Mouse (Mus musculus): ENCODE measurements around the gene Ska2.
A peak's percentile ranks its signal among the peaks of the same experiment; 100 is the strongest.

The Ska2 gene

GRCm38 (mm10) chr11:87108755-87109518, at the start of gene Ska2:
Ska2 (plus strand) TSS chr11:87109234.
- peak; percentile 98 to 99 for DNase-seq (ENCODE audit: low spot score in 2 of 2)

- no peak for DNase-seq (ENCODE audit: low spot score in 2 of 2)
Measured at GRCm38 (mm10) chr11:87060410-87060809, 48.6 kb upstream of the Ska2 start.

DNA sequence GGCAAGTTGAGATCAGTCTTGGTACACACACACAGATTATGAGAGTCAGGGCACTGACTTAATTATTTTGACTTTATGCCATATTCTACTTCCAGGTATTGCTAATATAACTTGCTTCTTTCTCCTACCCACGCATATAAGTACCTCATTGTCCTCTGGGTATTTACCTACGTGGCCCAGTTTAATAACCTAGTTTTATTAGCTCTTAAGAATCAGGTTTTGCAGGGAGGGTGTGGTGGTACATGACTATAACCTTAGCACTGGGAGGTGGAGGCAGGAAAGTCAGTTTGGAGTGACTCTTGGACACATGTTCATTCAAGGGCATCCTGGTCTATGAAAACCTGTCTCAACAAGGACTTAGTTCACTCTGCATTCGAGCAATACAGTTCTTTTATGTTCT, 46.9 kb upstream of the Ska2 start:
- no peak for DNase-seq (ENCODE audit: low spot score in 2 of 2)

DNA sequence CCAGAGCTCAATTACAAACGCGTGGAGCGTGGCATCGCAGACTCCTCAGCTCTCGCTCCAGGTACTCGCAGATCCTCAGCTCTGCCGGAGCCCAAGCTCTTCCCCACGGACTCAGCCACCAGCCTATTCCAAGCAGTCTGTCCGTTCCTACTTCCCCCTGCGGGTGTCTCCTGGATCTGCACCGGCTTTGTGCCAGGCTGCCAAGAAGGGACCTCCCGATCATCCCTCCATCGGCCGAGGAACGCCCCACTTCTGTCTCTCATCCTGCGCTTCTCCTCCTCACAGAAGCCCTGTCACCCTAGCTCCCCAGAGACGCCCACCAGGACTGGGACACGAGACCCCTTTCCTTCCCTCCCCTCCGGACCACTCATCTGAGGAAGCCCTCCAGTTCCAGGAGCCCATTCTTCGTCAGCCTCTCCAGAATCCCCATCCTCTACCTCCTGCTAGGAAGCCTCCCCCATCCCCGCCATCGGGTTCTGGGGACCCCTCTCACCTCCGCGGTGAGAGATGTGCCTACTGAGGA, 35.6 kb upstream of the Ska2 start:
- peak; percentile 57 to 67 for DNase-seq (ENCODE audit: low spot score in 2 of 2)

GRCm38 (mm10) chr11:87073866-87074440, 35.1 kb upstream of the Ska2 start, which contains the start of gene Gdpd1:
Gdpd1 (minus strand) TSS chr11:87074062.
- peak; percentile 84 to 87 for DNase-seq (ENCODE audit: low spot score in 2 of 2)

DNA sequence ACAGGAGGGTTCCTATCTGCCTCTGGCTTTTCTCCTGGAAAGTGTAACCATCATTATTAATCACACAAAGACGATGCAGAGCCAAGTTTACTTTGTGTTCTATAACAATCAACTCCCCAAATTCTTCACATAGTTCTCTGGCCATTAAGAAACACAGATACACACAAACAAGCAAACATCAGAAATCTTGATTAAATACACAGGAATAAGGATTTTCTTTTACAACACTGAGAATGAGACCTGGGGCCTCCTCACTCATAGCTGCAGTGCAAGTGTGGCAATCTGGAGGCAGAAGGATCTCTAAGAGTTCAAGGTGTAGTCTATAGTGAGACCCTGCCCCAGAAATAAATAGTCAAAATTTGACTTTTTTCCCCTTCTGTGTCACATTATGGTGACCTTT, 25.3 kb upstream of the Ska2 start:
- no peak for DNase-seq (ENCODE audit: low spot score in 2 of 2)

DNA sequence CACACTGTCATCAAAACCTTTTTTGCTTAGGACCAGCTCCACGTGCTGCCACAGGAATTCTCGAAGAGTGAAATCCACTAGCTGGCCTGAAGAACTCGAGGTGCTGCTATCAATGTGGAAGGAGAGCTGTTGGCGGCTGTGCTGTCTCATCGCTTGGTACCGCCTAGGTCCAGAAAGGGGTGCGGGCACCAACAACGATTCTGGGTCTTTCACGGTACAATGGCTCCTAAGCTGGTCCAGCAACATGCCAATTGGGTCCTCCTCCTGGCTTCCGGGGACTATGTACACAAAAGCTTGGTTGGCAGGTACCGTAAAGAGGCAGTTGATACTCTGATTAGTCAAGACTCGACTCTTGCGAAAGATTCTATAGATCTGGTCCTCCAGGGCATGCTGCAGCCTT, 23.6 kb upstream of the Ska2 start:
- no peak for DNase-seq (ENCODE audit: low spot score in 2 of 2)

DNA sequence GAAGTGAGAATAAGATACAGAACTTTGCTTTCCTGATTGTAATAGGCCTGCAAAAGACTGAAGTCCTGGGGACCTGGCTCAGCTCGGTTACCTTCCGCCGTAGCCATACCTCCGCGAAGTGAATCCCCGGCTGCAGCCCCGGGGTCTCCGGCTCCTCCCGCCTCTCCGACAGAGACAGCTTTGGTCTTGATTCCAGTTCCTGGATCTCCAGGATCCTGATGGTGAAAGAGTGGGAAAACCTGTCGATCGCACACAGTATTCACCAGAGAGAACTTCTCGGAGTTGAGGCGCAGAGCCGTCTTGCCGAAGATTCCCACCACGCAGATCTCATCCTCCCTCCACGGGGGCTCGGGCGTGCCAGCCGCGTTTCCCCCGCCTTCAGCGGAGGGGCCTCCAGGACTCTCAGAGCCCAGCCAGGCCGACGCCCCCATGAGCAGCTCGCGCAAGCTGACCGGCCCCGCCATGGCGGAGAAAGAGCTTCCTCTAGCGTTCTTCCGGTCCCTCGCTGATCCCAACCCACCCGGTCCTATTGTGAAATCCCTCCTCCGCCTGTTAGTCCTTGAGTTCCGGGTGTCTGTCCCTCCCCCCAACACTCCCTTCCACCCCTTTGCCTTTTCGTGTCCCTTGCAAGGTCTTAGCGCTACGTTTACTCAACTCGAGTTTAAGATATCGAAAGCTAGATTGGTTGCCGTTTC, 22.6 kb upstream of the Ska2 start, which contains the start of gene Smg8:
TSS of gene Smg8 (minus strand) at position 485 of the 695 bp plus-strand sequence.
- peak; percentile 69 to 73 for DNase-seq (ENCODE audit: low spot score in 2 of 2)

- no peak for DNase-seq (ENCODE audit: low spot score in 2 of 2)
Measured at GRCm38 (mm10) chr11:87087142-87087541, 21.9 kb upstream of the Ska2 start.

DNA sequence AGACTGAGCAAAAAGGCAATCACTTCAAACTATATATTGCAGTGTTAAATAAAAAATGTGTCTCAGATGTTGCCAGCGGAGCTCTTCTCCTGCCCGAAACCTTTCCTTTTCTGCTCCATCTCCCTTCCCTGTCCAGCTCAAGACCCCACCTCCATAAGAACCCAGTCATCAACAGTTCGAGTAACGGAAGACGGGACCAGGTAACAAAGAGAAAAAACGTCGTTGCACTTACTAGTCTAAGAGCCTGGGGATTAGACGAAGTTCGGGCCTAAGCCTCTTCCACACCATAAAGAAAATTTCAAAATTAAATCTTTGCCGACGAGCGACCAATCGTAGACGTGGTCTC, 652 bp upstream of the Ska2 start, which contains the start of gene Prr11:
TSS of gene Prr11 (minus strand) at position 300 of the 346 bp plus-strand sequence.
- DNase-seq (ENCODE audit: low spot score in 2 of 2), result no peak

DNA sequence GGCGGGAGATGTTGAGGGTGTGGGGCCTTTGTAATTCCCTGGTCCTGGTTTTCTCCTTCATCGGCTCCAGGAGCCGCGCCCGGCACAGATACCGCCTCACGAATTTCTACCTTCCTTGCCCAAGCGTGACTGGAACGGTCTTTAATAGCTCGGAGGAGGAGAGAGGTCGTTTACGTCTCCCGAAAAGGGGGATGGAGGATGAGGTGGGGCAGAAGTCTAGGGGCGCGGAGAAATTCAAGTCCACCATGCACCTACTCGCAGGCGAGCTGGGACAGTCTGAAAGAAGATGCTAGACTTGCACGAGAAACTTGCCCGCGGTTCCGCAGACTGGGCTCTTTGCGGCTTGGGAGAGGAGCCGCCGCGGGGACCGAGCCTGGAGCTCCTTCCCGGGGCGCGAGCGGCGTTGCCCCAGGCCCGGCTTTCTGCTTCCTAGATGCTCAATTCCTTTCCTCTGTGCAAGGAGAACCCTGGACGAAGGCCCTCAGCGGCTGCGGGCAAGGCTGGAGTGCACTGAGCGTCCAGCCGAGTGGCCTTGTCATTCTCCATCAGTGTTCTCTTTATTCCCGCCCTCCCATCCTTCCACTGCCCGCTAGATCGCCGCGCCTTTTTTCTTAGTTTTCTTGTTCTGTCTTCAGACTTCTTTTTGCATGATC, 611 bp downstream of the Ska2 start:
- DNase-seq (ENCODE audit: low spot score in 2 of 2), result no peak

DNA sequence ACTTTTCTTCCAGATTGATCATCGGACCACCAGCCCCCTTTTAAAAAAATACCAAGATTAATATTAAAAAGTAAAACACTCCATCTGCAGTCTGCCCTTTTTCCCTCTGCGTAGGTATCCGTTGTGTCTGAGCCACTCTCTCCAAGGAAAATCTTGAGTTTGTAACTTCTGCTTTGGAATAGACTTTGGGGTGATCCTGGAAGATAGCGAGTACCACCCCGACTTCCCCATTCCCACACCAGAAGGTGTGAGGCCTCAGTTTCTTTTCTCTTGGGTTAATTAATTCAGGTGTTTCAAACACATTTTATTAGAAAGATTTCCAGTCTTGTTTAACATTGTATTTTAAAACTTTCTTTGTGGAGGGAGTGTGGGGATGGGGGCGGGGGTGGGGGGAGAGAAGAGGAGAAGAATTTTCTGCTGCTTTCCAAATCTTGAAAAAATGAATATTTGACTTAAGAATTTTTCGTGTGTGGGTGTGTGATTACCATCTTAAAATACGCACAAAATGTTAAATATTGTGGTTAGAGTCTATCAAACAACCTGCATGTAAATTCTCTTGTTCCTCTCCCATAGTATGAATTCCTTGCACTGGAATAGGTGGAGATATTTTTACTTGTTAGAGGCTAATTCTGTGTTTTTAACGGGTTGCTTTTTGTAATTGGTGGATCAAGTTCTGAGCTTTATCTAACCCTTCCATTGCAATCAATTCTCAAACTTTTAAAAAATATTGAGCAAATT, 1.3 kb downstream of the Ska2 start:
- DNase-seq (ENCODE audit: low spot score in 2 of 2), result no peak

DNA sequence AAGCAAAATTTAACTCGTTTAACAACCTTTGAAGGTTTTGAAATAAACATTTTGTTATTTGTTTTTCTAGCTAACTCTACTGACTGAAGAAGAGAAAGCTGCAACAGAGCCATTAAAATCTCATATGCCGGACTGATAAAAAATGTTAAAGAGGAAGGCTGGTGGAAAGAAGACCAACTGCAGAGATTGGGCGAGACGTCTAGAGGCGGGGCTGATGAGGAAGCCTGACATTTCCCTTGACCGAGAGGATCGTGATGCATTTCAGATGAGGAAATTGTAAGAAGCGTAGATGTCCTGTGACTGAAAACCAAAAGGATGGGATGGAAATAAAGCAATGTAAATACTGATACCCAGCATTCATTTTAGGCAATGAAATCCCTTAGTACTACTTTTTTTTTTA, 12.8 kb downstream of the Ska2 start:
- no peak for DNase-seq (ENCODE audit: low spot score in 2 of 2)

- DNase-seq (ENCODE audit: low spot score in 2 of 2), result no peak
Measured at GRCm38 (mm10) chr11:87125562-87125961, 16.5 kb downstream of the Ska2 start.

GRCm38 (mm10) chr11:87126281-87126823, 17.3 kb downstream of the Ska2 start:
- DNase-seq (ENCODE audit: low spot score in 2 of 2), result no peak

DNA sequence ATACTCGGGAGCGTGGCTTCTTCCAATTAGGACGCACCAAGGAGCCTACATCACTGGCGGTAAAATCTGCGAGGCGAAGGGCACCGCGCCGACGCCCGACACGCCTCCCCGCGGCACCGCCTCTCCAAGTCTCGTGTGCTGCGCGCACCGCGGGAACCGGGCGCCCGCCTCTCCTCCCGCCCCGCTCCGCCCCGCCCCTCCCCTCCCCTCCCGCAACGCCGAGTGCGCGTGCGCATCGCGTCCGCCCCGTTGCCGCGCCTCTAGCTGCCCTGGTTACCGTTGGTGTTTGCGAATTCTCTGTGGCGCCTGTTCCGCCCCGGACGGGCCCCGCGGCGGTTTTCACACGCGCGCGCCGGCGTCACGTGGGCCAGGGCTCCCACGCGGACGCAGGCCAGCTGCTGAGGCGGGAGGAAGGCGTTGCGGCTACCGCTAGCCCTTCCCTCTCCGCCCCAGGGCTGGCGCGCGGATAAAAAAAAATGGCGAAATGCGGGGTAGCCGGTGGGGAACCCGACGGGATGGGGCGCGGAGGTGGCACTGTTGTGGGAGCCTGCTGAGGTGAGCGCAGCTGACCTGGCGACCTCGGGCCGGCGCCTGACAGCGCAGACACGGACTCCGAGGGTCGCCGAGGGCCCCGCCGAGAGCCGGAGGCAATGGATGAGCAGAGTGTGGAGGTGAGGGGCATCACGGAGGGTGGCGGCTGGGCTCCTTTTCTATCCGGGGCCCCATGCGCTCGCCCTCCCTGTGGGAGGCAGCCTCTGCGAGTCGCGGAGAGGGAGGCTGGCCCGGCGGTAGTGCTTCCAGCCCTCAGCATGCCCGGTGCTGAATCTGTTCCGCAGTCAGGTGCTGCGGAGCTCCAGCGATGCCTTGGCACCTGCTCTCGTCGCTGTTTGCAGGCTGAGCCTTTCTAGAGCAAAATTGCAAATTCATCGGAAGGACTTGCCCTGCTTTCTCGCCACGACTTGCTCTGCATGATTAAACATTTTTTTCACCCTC, 18.1 kb downstream of the Ska2 start, which contains the start of gene Trim37:
TSS of gene Trim37 (plus strand) at position 254 of the 993 bp plus-strand sequence.
- peak; percentile 88 to 89 for DNase-seq (ENCODE audit: low spot score in 2 of 2)

GRCm38 (mm10) chr11:87136233-87136632, 27.2 kb downstream of the Ska2 start:
- no peak for DNase-seq (ENCODE audit: low spot score in 2 of 2)

GRCm38 (mm10) chr11:87158012-87158411, 49.0 kb downstream of the Ska2 start:
- DNase-seq (ENCODE audit: low spot score in 2 of 2), result no peak

DNA sequence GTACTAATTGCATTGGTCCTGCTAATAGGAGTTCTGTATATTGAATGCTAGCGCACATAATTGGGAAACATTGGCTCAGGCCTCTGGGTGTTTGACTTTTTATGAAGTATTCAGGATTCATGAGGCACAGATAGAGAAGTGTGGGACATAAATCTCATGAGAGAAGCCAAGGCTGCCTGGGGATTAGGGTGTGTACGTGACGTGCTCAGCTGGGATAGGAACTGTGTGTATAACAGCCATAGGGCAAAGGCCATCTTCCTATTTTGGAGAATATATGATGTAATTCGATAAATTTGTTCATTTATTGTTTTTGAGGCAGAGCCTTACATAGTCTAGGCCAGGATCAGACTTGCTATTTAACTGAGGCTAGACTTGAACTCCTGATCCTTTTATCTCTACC, 53.7 kb downstream of the Ska2 start:
- DNase-seq (ENCODE audit: low spot score in 2 of 2), result no peak

GRCm38 (mm10) chr11:87163751-87164150, 54.7 kb downstream of the Ska2 start:
- no peak for DNase-seq (ENCODE audit: low spot score in 2 of 2)

Data from right cerebral cortex, postnatal 36 days (tissue).